Mouse (Mus musculus) kidney, postnatal 10 days (tissue): ENCODE results near the gene Cd52.

ENCODE experiments used
- DNase-seq: peaks from one replicate; pipeline ENCODE4 v3.0.0; 2021; ENCODE audit warnings: mixed read lengths

Gene Cd52

DNA sequence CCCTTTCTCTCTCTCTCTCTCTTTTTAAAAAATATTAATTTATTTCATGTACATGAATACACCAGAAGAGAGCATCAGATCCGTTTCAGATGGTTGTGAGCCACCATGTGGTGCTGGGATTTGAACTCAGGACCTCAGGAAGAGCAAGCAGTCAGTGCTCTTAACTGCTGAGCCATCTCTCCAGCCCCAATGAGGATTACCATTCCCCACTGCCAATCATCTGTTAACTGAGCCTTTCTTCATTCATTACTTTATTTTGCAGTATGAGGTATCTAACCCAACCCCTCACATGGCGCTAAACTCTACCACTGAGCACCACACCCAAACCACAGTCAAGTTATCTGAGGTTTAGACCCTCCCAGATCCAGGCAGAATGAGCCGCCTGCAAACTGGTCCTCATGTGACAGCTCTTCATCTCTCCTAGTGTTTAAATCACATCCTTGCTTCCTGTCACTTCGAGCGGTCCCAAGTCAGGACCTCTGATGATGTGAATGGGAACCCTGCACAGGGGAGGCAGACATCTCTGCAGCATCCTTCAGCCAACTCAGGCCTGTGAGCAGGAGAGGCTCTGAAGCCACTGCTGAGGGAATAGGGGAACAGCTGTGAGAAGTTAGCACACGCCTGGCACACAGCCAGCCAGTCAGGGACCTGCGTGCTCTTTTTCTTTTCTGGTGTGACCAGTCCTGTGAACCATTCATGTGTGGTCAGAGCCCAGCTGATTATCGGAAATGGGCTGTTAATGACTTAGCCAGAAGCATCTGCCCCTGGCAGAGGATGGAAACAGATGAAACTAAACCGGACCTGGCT, 53.4 kb downstream of the Cd52 start:
- DNase-seq, result peak; percentile 68

DNA sequence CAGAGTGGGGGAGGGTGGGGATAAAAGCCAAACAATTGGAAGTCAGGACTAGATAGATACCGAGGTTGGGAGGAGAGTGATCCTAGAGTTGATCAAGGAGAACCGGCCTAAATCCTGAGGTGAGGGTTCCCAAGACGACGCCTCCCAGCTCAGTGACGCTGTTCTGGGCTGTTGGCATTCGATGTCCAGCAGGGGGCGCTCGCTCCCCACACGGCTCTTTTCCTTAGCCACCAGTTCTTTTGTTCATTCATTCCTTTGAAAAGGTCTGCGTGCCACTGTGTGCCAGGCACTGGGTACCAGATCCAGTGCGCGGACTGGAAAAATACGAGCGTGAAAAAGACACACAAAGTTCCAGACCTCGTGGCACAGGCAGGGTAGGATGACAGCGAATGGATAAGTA, 58.9 kb downstream of the Cd52 start:
- DNase-seq, result peak; percentile 87
